Mouse (Mus musculus): ENCODE data around the gene Taf12. TPM values are rescaled to one million over a fixed set of nuclear protein-coding genes. Genes with fewer than 3 reads are reported as not detected.
"Not testable (repeated sequence)": the region's sequence is repeated elsewhere in the genome, so short reads cannot be mapped to it uniquely, and the experiment has no call there.

Gene Taf12
- polyA plus RNA-seq, 1 experiment, result 6.9 TPM

DNA sequence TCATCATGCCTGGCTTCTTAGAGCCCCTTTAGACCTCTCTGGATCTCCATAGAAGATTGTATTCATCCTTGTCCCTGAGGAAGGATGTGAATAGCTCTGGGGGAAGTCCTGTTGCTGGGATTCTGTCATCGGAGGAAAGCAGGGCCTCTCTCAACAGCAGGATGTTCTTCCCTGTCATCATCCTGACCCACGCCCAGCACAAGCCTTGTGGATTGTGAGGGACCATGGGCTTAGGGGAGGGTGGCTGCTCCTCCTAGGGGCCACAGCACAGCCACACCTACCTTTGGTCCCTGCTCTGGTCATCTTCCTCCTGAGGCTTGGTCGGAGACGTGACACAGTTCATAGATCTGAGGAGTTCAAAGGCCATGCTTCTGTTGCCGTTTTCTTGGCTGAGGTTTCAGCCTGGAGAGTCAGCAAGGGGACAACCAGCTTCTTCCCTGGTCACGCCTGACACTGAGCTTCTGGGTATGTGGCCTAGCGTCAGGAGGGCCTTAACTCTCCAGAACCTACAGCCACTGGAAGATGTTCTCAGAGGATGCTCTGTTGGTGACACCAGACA is 19.6 kb downstream of the Taf12 start:
- no peak for TF ChIP-seq CTCF (IDR thresholded peaks at IDR 0.05; ENCODE audit: extremely low read depth, insufficient read depth, insufficient read length, insufficient replicate concordance)
- TF ChIP-seq POLR2A (IDR thresholded peaks at IDR 0.05; ENCODE audit: low read depth, low read length), result no peak
- no peak for DNase-seq (ENCODE audit: low read depth in 1 of 2, low spot score in 2 of 2)
- WGBS, result 89% methylated on average over 7 of the region's 7 CpGs
- Histone ChIP-seq H3K4me3 (ENCODE audit: extremely low read depth, insufficient read depth, insufficient read length) (no peak overlapping the region), H3K4me1 (ENCODE audit: control insufficient read depth, insufficient read depth, insufficient read length) (no peaks in the 10 kb centered on the region), H3K27me3 (ENCODE audit: control insufficient read depth, insufficient read depth, low read length) (no peaks in the 10 kb centered on the region), H3K27ac (ENCODE audit: insufficient read depth, low read length) (no peak overlapping the region), H3K36me3 (ENCODE audit: control insufficient read depth, insufficient read depth, low read length) (peaks cover 11% of the 10 kb centered on the region; the same call in 1 of the 2 replicates)

GRCm38 (mm10) chr4:132295696-132296390 is 21.7 kb downstream of the Taf12 start:
- 79% methylated on average over 8 of the region's 8 CpGs for WGBS
- TF ChIP-seq CTCF (IDR thresholded peaks at IDR 0.05; ENCODE audit: extremely low read depth, insufficient read depth, insufficient read length, insufficient replicate concordance) (no peak), POLR2A (IDR thresholded peaks at IDR 0.05; ENCODE audit: low read depth, low read length) (no peak)
- no peaks in the 10 kb centered on the region for H3K27me3 ChIP-seq (ENCODE audit: control insufficient read depth, insufficient read depth, low read length)
- H3K4me3 ChIP-seq (ENCODE audit: extremely low read depth, insufficient read depth, insufficient read length), result no peak overlapping the region
- H3K27ac ChIP-seq (ENCODE audit: insufficient read depth, low read length), result no peak overlapping the region
- H3K4me1 ChIP-seq (ENCODE audit: control insufficient read depth, insufficient read depth, insufficient read length), result no peaks in the 10 kb centered on the region
- H3K36me3 ChIP-seq (ENCODE audit: control insufficient read depth, insufficient read depth, low read length), result peaks cover 8% of the 10 kb centered on the region; the same call in 1 of the 2 replicates
- no peak for DNase-seq (ENCODE audit: low read depth in 1 of 2, low spot score in 2 of 2)

- no peaks in the 10 kb centered on the region for H3K4me1 ChIP-seq (ENCODE audit: control insufficient read depth, insufficient read depth, insufficient read length)
Measured at GRCm38 (mm10) chr4:132299849-132300248, 25.7 kb downstream of the Taf12 start.

DNA sequence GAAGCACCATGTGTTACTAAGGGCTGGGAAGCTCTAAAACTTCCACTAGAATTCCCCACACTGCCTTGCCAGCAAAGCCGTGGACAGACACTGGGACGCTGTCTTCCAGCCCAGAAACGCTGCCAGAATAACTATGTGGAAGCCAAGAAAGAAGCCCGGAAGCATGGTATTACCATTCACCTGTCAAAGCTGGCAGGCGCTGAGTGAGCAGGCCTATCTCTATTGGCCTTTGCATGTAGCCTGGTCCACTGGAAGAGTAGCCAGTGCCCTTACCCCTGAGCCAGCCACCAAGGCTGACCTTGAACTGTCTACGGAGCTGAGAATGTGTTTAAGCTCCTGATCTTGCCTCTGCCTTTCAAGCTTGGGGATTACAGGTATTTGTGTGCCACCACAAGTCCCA is 27.3 kb downstream of the Taf12 start:
- WGBS, result 91% methylated on average over 6 of the region's 6 CpGs
- H3K27me3 ChIP-seq (ENCODE audit: control insufficient read depth, insufficient read depth, low read length), result no peaks in the 10 kb centered on the region
- no peaks in the 10 kb centered on the region for H3K36me3 ChIP-seq (ENCODE audit: control insufficient read depth, insufficient read depth, low read length)
- no peak for DNase-seq (ENCODE audit: low read depth in 1 of 2, low spot score in 2 of 2)
- H3K4me3 ChIP-seq (ENCODE audit: extremely low read depth, insufficient read depth, insufficient read length), result no peak overlapping the region
- no peak overlapping the region for H3K27ac ChIP-seq (ENCODE audit: insufficient read depth, low read length)
- no peak for TF ChIP-seq CTCF (IDR thresholded peaks at IDR 0.05; ENCODE audit: extremely low read depth, insufficient read depth, insufficient read length, insufficient replicate concordance)
- TF ChIP-seq POLR2A (IDR thresholded peaks at IDR 0.05; ENCODE audit: low read depth, low read length), result no peak
- no peaks in the 10 kb centered on the region for H3K4me1 ChIP-seq (ENCODE audit: control insufficient read depth, insufficient read depth, insufficient read length)

More at GRCm38 (mm10) chr4:132299849-132300248, 25.7 kb downstream of the Taf12 start:
- Histone ChIP-seq H3K36me3 (ENCODE audit: control insufficient read depth, insufficient read depth, low read length) (no peaks in the 10 kb centered on the region), H3K27ac (ENCODE audit: insufficient read depth, low read length) (no peak overlapping the region), H3K4me3 (ENCODE audit: extremely low read depth, insufficient read depth, insufficient read length) (no peak overlapping the region), H3K27me3 (ENCODE audit: control insufficient read depth, insufficient read depth, low read length) (no peaks in the 10 kb centered on the region)
- 97% methylated on average over 1 of the region's 1 CpGs for WGBS
- no peak for TF ChIP-seq CTCF (IDR thresholded peaks at IDR 0.05; ENCODE audit: extremely low read depth, insufficient read depth, insufficient read length, insufficient replicate concordance)
- TF ChIP-seq POLR2A (IDR thresholded peaks at IDR 0.05; ENCODE audit: low read depth, low read length), result no peak
- no peak for DNase-seq (ENCODE audit: low read depth in 1 of 2, low spot score in 2 of 2)

- Histone ChIP-seq H3K4me3 (ENCODE audit: extremely low read depth, insufficient read depth, insufficient read length) (peak overlapping the region; percentile 50; the same call in 1 of the 2 replicates), H3K27ac (ENCODE audit: insufficient read depth, low read length) (peak overlapping the region; percentile 8; the same call in 1 of the 2 replicates), H3K36me3 (ENCODE audit: control insufficient read depth, insufficient read depth, low read length) (no peaks in the 10 kb centered on the region), H3K27me3 (ENCODE audit: control insufficient read depth, insufficient read depth, low read length) (no peaks in the 10 kb centered on the region), H3K4me1 (ENCODE audit: control insufficient read depth, insufficient read depth, insufficient read length) (no peaks in the 10 kb centered on the region)
- 66% methylated on average over 16 of the region's 16 CpGs for WGBS
- TF ChIP-seq POLR2A (IDR thresholded peaks at IDR 0.05; ENCODE audit: low read depth, low read length) (no peak), CTCF (IDR thresholded peaks at IDR 0.05; ENCODE audit: extremely low read depth, insufficient read depth, insufficient read length, insufficient replicate concordance) (no peak)
- no peak for DNase-seq (ENCODE audit: low read depth in 1 of 2, low spot score in 2 of 2)
Measured at GRCm38 (mm10) chr4:132301965-132302938, 28.1 kb downstream of the Taf12 start.

DNA sequence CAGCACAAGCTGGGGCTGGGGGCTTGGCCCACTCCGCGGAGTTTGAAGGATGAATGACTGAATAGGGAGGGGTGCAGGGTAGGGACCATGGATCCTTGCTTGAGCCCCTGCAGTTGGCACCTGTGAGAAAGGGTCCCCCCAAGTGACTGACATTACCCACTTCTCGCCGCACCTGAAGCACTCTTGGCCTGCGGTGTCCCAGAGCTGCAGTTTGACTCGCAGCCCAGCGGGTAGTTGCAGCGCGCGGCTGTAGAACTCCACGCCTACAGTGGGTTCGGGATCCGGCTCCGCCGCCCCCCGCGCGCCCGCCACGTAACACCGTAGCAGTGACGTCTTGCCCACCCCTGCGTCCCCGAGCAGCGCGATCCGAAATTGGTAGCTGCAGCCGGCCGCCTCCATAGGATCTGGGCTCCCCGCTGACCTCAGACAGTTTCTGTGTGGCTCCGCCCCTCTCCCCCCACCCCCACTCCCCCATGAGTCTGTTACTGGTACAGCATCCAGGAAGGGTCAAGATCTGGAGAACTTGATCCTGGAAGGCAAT is 28.8 kb downstream of the Taf12 start, which contains the start of gene Rab42:
TSS of gene Rab42 (minus strand) at position 447 of the 541 bp plus-strand sequence.
- Histone ChIP-seq H3K4me3 (ENCODE audit: extremely low read depth, insufficient read depth, insufficient read length) (peak within 1 kb of the TSS; percentile 50), H3K36me3 (ENCODE audit: control insufficient read depth, insufficient read depth, low read length) (no peaks in the 10 kb centered on the region), H3K27me3 (ENCODE audit: control insufficient read depth, insufficient read depth, low read length) (no peaks in the 10 kb centered on the region), H3K4me1 (ENCODE audit: control insufficient read depth, insufficient read depth, insufficient read length) (no peaks in the 10 kb centered on the region), H3K27ac (ENCODE audit: insufficient read depth, low read length) (peak within 1 kb of the TSS; percentile 8; the same call in 1 of the 2 replicates)
- TF ChIP-seq CTCF (IDR thresholded peaks at IDR 0.05; ENCODE audit: extremely low read depth, insufficient read depth, insufficient read length, insufficient replicate concordance), result no peak; the same call in 1 of the 2 replicates
- TF ChIP-seq POLR2A (IDR thresholded peaks at IDR 0.05; ENCODE audit: low read depth, low read length), result no peak
- peak in 1 of 2 experiments; percentile 15 for DNase-seq (ENCODE audit: low read depth in 1 of 2, low spot score in 2 of 2)
- 1% methylated on average over 29 of the region's 31 CpGs for WGBS

DNA sequence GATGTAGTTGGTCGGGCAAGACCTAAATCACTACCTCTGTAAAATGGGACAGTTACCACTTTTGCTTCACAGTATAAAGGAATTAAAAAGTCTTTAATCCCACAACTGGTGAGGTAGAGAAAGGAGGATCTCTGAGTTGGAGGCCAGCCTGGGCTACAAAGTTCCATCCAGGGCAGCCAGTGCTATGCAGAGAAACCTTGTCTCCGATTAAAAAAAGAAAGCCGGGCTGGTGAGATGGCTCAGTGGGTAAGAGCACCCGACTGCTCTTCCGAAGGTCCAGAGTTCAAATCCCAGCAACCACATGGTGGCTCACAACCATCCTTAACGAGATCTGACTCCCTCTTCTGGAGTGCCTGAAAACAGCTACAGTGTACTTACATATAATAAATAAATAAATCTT is 29.3 kb downstream of the Taf12 start:
- WGBS, result 60% methylated on average over 6 of the region's 6 CpGs
- H3K27ac ChIP-seq (ENCODE audit: insufficient read depth, low read length); DNase-seq (ENCODE audit: low read depth in 1 of 2, low spot score in 2 of 2); H3K4me1 ChIP-seq (ENCODE audit: control insufficient read depth, insufficient read depth, insufficient read length); H3K36me3 ChIP-seq (ENCODE audit: control insufficient read depth, insufficient read depth, low read length); H3K27me3 ChIP-seq (ENCODE audit: control insufficient read depth, insufficient read depth, low read length): not testable (repeated sequence)
- peak overlapping the region; percentile 50 for H3K4me3 ChIP-seq (ENCODE audit: extremely low read depth, insufficient read depth, insufficient read length)
